Mouse (Mus musculus) B cell, adult (primary cell): Measurements from ENCODE around the gene Rps11. TPM values are rescaled to one million over a fixed set of nuclear protein-coding genes. Genes with fewer than 3 reads are reported as not detected.

Experiments
- total RNA-seq: library from RNA; stranded (reverse); gene quantifications from 4 replicates; pipeline ENCODE4 v1.2.4, GENCODE M21; 2023; ENCODE audit not compliant: inconsistent age

Rps11 gene
- total RNA-seq, result 2,358 to 2,650 TPM (median 2,499 TPM) in 4 replicates

GRCm38 (mm10) chr7:45124224-45125143 is at the start of gene Rps11:
Gene Rps11 (minus strand): TSS chr7:45124439.

GRCm38 (mm10) chr7:45163735-45164490 is 39.7 kb upstream of the Rps11 start, which contains the start of gene Slc17a7:
Gene Slc17a7 (plus strand): TSS chr7:45163949.

GRCm38 (mm10) chr7:45154096-45154992 is 30.1 kb upstream of the Rps11 start, which contains the start of the genes Pih1d1 and Aldh16a1:
Gene Pih1d1 (plus strand): TSS chr7:45154303.
Gene Aldh16a1 (minus strand): TSS chr7:45154584.

GRCm38 (mm10) chr7:45135993-45136567 is 11.8 kb upstream of the Rps11 start, which contains the start of the genes Gm45713 and Flt3l:
Gene Gm45713 (minus strand): TSS chr7:45136231.
Gene Flt3l (minus strand): TSS chr7:45136432.

GRCm38 (mm10) chr7:45128624-45129246 is 4.5 kb upstream of the Rps11 start, which contains the start of gene Rpl13a:
Gene Rpl13a (minus strand): TSS chr7:45128761.

GRCm38 (mm10) chr7:45103652-45104180 is 20.5 kb downstream of the Rps11 start, which contains the start of gene Fcgrt:
Gene Fcgrt (minus strand): TSS chr7:45103851.

GRCm38 (mm10) chr7:45092048-45092447 is 32.2 kb downstream of the Rps11 start, which contains the start of gene Rcn3:
Gene Rcn3 (minus strand): TSS chr7:45092221.

Other genes with a start within 250 kb of the Rps11 start
- 61.5 to 68.3 TPM (median 66.0 TPM) in 4 replicates for gene Med25, start 231.7 kb downstream of the Rps11 start, total RNA-seq
- gene Fuz, start 228.4 kb downstream of the Rps11 start, total RNA-seq, result 27.8 to 31.0 TPM (median 29.5 TPM) in 4 replicates
- gene Ap2a1, start 194.9 kb downstream of the Rps11 start, total RNA-seq, result 75.4 to 97.5 TPM (median 90.4 TPM) in 4 replicates
- not detected in 4 replicates for gene Tsks, start 181.2 kb downstream of the Rps11 start, total RNA-seq
- gene Cpt1c, start 149.6 kb downstream of the Rps11 start, total RNA-seq, result not detected in 4 replicates
- 128 to 149 TPM (median 145 TPM) in 4 replicates for gene Prmt1, start 137.9 kb downstream of the Rps11 start, total RNA-seq
- 166 to 184 TPM (median 173 TPM) in 4 replicates for gene Irf3, start 126.8 kb downstream of the Rps11 start, total RNA-seq
- 28.2 to 38.2 TPM (median 30.9 TPM) in 4 replicates for gene Bcl2l12, start 125.7 kb downstream of the Rps11 start, total RNA-seq
- 96.2 to 104 TPM (median 99.7 TPM) in 4 replicates for gene Scaf1, start 108.1 kb downstream of the Rps11 start, total RNA-seq
- 13.0 to 15.4 TPM (median 14.8 TPM) in 4 replicates for gene Rras, start 106.5 kb downstream of the Rps11 start, total RNA-seq
- 69.6 to 74.4 TPM (median 71.7 TPM) in 4 replicates for gene Prr12, start 71.6 kb downstream of the Rps11 start, total RNA-seq
- gene Nosip, start 62.0 kb downstream of the Rps11 start, total RNA-seq, result 55.5 to 60.4 TPM (median 57.4 TPM) in 4 replicates
- gene Prrg2, start 61.8 kb downstream of the Rps11 start, total RNA-seq, result 3.5 to 5.4 TPM (median 3.8 TPM) in 4 replicates
- gene Rcn3, start 32.2 kb downstream of the Rps11 start, total RNA-seq, result 2.0 to 5.7 TPM (median 3.9 TPM) in 4 replicates
- 30.4 to 37.3 TPM (median 33.5 TPM) in 4 replicates for gene Fcgrt, start 20.6 kb downstream of the Rps11 start, total RNA-seq
- 4,140 to 4,660 TPM (median 4,377 TPM) in 4 replicates for gene Rpl13a, start 4.3 kb upstream of the Rps11 start, total RNA-seq
- gene Gm45713, start 11.8 kb upstream of the Rps11 start, total RNA-seq, result 0.87 TPM in 1 of 4 replicates, not detected in the others
- gene Flt3l, start 12.0 kb upstream of the Rps11 start, total RNA-seq, result 70.7 to 77.9 TPM (median 74.1 TPM) in 4 replicates
- gene Pih1d1, start 29.9 kb upstream of the Rps11 start, total RNA-seq, result 46.7 to 53.9 TPM (median 51.0 TPM) in 4 replicates
- 100 to 121 TPM (median 116 TPM) in 4 replicates for gene Aldh16a1, start 30.1 kb upstream of the Rps11 start, total RNA-seq
- gene Slc17a7, start 39.5 kb upstream of the Rps11 start, total RNA-seq, result not detected in 4 replicates
- gene Gfy, start 55.1 kb upstream of the Rps11 start, total RNA-seq, result not detected in 4 replicates
- not detected in 4 replicates for gene Pth2, start 56.6 kb upstream of the Rps11 start, total RNA-seq
- gene Ccdc155, start 80.5 kb upstream of the Rps11 start, total RNA-seq, result 0.54 to 1.1 TPM (median 0.78 TPM) in 4 replicates
- gene Dkkl1, start 87.7 kb upstream of the Rps11 start, total RNA-seq, result 1.3 to 2.7 TPM (median 2.0 TPM) in 3 of 4 replicates, not detected in the other
- gene Tead2, start 91.3 kb upstream of the Rps11 start, total RNA-seq, result not detected in 4 replicates
- 1,683 to 1,834 TPM (median 1,832 TPM) in 4 replicates for gene Cd37, start 114.7 kb upstream of the Rps11 start, total RNA-seq
- not detected in 4 replicates for gene Slc6a16, start 116.6 kb upstream of the Rps11 start, total RNA-seq
- gene Slc6a21, start 153.1 kb upstream of the Rps11 start, total RNA-seq, result 0.51 to 0.64 TPM (median 0.60 TPM) in 4 replicates
- 5.9 to 13.0 TPM (median 9.1 TPM) in 4 replicates for gene Trpm4, start 209.3 kb upstream of the Rps11 start, total RNA-seq
- not detected in 4 replicates for gene Hrc, start 210.9 kb upstream of the Rps11 start, total RNA-seq
- gene Ppfia3, start 242.6 kb upstream of the Rps11 start, total RNA-seq, result 0.13 to 0.33 TPM (median 0.23 TPM) in 4 replicates
- 1.2 TPM in 1 of 4 replicates, not detected in the others for gene Lin7b, start 246.1 kb upstream of the Rps11 start, total RNA-seq